Mouse (Mus musculus) spleen, adult 2 months (tissue): ENCODE measurements around the gene Gm49776. TPM values are rescaled to one million over a fixed set of nuclear protein-coding genes. Genes with fewer than 3 reads are reported as not detected.

ENCODE experiments used
- DNase-seq, 2 experiments: peaks; one replicate each; pipeline versions ENCODE4 v3.0.0 to v3.0.0-alpha.2; 2012 to 2021; ENCODE audit warnings: low spot score in 2 of 2, low read depth in 1 of 2
- H3K27ac ChIP-seq: fragments of 200-500 bp; 2 replicates; pipeline ENCODE4 v1.5.1; 2012; ENCODE audit warnings: low read length, inconsistent platforms; ENCODE audit not compliant: insufficient read depth
- H3K27me3 ChIP-seq: fragments of 200-500 bp; 2 replicates; pipeline ENCODE4 v1.6.1; 2012; ENCODE audit warnings: mild to moderate bottlenecking, moderate library complexity, low read length, inconsistent platforms; ENCODE audit not compliant: control insufficient read depth, insufficient read depth
- H3K36me3 ChIP-seq: fragments of 200-500 bp; 2 replicates; pipeline ENCODE4 v1.6.1; 2012; ENCODE audit warnings: mild to moderate bottlenecking, low read length, inconsistent platforms; ENCODE audit not compliant: control insufficient read depth, insufficient read depth
- H3K4me1 ChIP-seq: fragments of 200-500 bp; 2 replicates; pipeline ENCODE4 v1.6.1; 2011; ENCODE audit warnings: inconsistent platforms; ENCODE audit not compliant: control insufficient read depth, insufficient read depth, insufficient read length
- H3K4me3 ChIP-seq: fragments of 200-500 bp; 2 replicates; pipeline ENCODE4 v1.5.1; 2011; ENCODE audit warnings: mild to moderate bottlenecking, inconsistent platforms; ENCODE audit not compliant: insufficient read depth, insufficient read length; ENCODE audit errors: extremely low read depth
- CTCF ChIP-seq: fragments of 200-500 bp; IDR thresholded peaks from 2 replicates; pipeline ENCODE4 v1.5.1; 2011; ENCODE audit warnings: mild to moderate bottlenecking, inconsistent platforms; ENCODE audit not compliant: insufficient read depth, insufficient read length, insufficient replicate concordance; ENCODE audit errors: extremely low read depth
- POLR2A ChIP-seq: fragments of 200-500 bp; IDR thresholded peaks from 2 replicates; pipeline ENCODE4 v1.6.1; 2011; ENCODE audit warnings: low read depth, low read length, inconsistent platforms
- WGBS: fragments of 180-500 bp; shearing (Covaris S2); methylation state at CpG from one replicate; pipeline ENCODE4 v1.1.7; 2018; 5-methylcytosine and 5-hydroxymethylcytosine counted together
- polyA plus RNA-seq: library from polyadenylated mRNA; depleted of rRNA; stranded (reverse); fragments of >200 nt; gene quantifications from 2 replicates; pipeline ENCODE4 v1.2.3, GENCODE M21; 2012

Gene Gm49776
- polyA plus RNA-seq, 1 experiment: not detected

- Histone ChIP-seq H3K4me3 (peak within 1 kb of the TSS; percentile 67), H3K4me1 (peaks cover 14% of the 10 kb centered on the region; the same call in 1 of the 2 replicates), H3K27me3 (no peaks in the 10 kb centered on the region), H3K36me3 (no peaks in the 10 kb centered on the region; the same call in 1 of the 2 replicates), H3K27ac (peak within 1 kb of the TSS; percentile 31)
- peak in 1 of 2 experiments; percentile 68 for DNase-seq
- WGBS: under 1% methylated on average over 67 of the region's 79 CpGs
- no peak for TF ChIP-seq CTCF
- no peak; the same call in 1 of the 2 replicates for TF ChIP-seq POLR2A
Measured at GRCm38 (mm10) chr16:18234671-18235388, 23.3 kb downstream of the Gm49776 start, which contains the start of gene Zdhhc8. Gene Zdhhc8, minus strand, starts transcription at chr16:18235136.

GRCm38 (mm10) chr16:18233919-18234670 is 24.0 kb downstream of the Gm49776 start:
- WGBS: 5% methylated on average over 13 of the region's 13 CpGs
- H3K4me1 ChIP-seq: peaks cover 17% of the 10 kb centered on the region
- no peaks in the 10 kb centered on the region for H3K27me3 ChIP-seq
- peak overlapping the region; percentile 31; the same call in 1 of the 2 replicates for H3K27ac ChIP-seq
- no peak for TF ChIP-seq POLR2A
- TF ChIP-seq CTCF: no peak
- no peaks in the 10 kb centered on the region for H3K36me3 ChIP-seq
- DNase-seq: no peak
- H3K4me3 ChIP-seq: peak overlapping the region; percentile 67

- no peak for DNase-seq
- WGBS: 3% methylated on average over 1 of the region's 1 CpGs
- TF ChIP-seq CTCF (no peak), POLR2A (no peak)
- no peaks in the 10 kb centered on the region for H3K27me3 ChIP-seq
- peaks cover 17% of the 10 kb centered on the region for H3K4me1 ChIP-seq
- H3K27ac ChIP-seq: no peak overlapping the region
- H3K4me3 ChIP-seq: no peak overlapping the region
- no peaks in the 10 kb centered on the region for H3K36me3 ChIP-seq
Measured at GRCm38 (mm10) chr16:18233451-18233850, 24.7 kb downstream of the Gm49776 start.

GRCm38 (mm10) chr16:18231451-18231850 is 26.7 kb downstream of the Gm49776 start:
- H3K4me1 ChIP-seq: peaks cover 17% of the 10 kb centered on the region
- no peak overlapping the region for H3K27ac ChIP-seq
- H3K4me3 ChIP-seq: no peak overlapping the region
- H3K27me3 ChIP-seq: no peaks in the 10 kb centered on the region
- TF ChIP-seq CTCF: no peak
- TF ChIP-seq POLR2A: no peak
- whole genome bisulfite sequencing: 81% methylated on average over 4 of the region's 4 CpGs
- H3K36me3 ChIP-seq: peaks cover 14% of the 10 kb centered on the region
- DNase-seq: no peak

DNA sequence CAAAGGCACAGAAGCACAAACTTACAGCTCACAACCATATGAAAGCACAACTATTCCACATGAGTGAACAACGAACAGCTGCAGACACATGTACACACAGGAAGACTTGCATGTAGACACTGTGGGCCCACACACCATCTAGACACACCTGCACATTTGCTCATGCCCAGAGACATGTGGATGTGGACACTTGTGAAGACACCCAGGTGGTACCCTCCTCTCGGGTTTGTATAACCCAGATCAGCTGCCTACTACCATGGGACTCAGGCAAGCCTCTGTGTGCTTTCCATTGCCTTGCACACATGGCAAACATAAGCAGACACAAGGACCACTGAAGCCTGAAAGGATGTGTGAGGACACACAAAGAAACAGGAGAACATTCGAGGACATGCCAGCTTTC is 27.1 kb downstream of the Gm49776 start:
- no peak for DNase-seq
- WGBS: 39% methylated on average over 3 of the region's 3 CpGs
- Histone ChIP-seq H3K27me3 (no peaks in the 10 kb centered on the region), H3K27ac (no peak overlapping the region), H3K36me3 (peaks cover 14% of the 10 kb centered on the region), H3K4me1 (peaks cover 17% of the 10 kb centered on the region), H3K4me3 (no peak overlapping the region)
- no peak for TF ChIP-seq POLR2A
- TF ChIP-seq CTCF: no peak

GRCm38 (mm10) chr16:18230617-18231016 is 27.5 kb downstream of the Gm49776 start:
- peaks cover 17% of the 10 kb centered on the region for H3K4me1 ChIP-seq
- no peak overlapping the region for H3K27ac ChIP-seq
- TF ChIP-seq CTCF: no peak
- no peak for TF ChIP-seq POLR2A
- WGBS: 92% methylated on average over 6 of the region's 6 CpGs
- no peak overlapping the region for H3K4me3 ChIP-seq
- DNase-seq: no peak
- H3K27me3 ChIP-seq: no peaks in the 10 kb centered on the region
- H3K36me3 ChIP-seq: peaks cover 14% of the 10 kb centered on the region
